Mouse (Mus musculus): Measurements from ENCODE around the gene Wdtc1. TPM values are rescaled to one million over a fixed set of nuclear protein-coding genes. Genes with fewer than 3 reads are reported as not detected.
A peak's percentile ranks its signal among the peaks of the same experiment; 100 is the strongest.

The Wdtc1 gene
- polyA plus RNA-seq, 1 experiment from 2014 or later: 17.4 TPM

DNA sequence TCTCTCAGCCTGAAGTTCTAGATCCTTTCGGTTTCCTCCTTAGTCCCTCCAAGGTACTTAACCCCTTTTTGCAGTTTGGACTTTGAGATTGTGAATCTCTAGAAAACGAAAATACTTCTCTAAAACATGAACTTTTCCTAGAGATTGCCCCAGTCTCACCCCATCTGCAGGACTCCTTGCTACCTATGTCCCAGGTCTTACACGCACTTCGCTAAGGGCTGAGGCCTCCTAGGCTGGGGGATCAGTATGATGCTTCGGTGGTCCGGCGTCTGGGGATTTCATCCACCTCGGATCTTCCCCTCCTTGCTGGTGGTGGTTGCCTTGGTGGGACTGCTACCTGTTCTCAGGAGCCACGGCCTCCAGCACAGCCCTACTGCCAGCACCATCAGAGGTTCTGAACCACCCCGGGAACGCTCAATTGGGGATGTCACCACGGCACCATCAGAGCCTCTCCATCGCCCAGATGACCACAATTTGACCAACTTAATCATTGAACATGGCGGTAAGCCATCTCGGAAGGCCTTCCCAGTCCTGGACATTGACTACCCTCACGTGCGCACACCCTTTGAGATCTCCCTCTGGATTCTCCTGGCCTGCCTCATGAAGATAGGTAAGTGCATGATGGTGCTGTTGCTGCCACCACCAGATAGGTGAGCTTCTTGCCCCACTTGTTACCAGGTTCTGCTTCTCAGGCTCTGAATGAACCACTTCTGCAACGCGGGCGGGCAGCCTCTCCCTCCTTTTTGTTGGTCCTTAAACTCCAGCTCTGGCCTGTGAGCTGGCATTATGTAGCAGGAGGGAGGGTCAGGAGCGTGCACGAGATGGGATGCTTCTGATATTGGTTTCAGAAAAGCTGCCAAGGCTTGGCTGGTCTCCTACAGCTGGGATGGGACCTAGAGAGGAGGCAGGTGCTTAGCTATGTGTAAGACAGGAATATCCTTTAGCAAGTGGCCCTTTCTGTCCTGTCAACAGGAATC lies 17.3 kb upstream of the Wdtc1 start:
- no peak for DNase-seq (ENCODE audit: low spot score)
- Histone ChIP-seq H3K27ac (replicated peaks; ENCODE audit: low read depth, low read length) (peak overlapping the region; percentile 72; the same call in 1 of the 2 replicates), H3K4me1 (ENCODE audit: control insufficient read depth, insufficient read depth, low read length) (peaks cover 31% of the 10 kb centered on the region), H3K9ac (ENCODE audit: low read length) (peak overlapping the region; percentile 91), H3K36me3 (ENCODE audit: control insufficient read depth, insufficient read depth, low read length) (no peaks in the 10 kb centered on the region), H3K4me3 (ENCODE audit: low read depth, low read length) (peak overlapping the region; percentile 93), H3K9me3 (ENCODE audit: control insufficient read depth, low read length) (no peaks in the 10 kb centered on the region), H3K4me2 (ENCODE audit: low read depth, severe bottlenecking) (peak overlapping the region; percentile 77), H3K27me3 (ENCODE audit: control insufficient read depth, insufficient read depth, low read length) (no peaks in the 10 kb centered on the region)
- no peak for ATAC-seq (ENCODE audit: insufficient number of reproducible peaks, low FRiP score, low TSS enrichment, low read depth)
- 73% methylated on average over 22 of the region's 22 CpGs for WGBS

DNA sequence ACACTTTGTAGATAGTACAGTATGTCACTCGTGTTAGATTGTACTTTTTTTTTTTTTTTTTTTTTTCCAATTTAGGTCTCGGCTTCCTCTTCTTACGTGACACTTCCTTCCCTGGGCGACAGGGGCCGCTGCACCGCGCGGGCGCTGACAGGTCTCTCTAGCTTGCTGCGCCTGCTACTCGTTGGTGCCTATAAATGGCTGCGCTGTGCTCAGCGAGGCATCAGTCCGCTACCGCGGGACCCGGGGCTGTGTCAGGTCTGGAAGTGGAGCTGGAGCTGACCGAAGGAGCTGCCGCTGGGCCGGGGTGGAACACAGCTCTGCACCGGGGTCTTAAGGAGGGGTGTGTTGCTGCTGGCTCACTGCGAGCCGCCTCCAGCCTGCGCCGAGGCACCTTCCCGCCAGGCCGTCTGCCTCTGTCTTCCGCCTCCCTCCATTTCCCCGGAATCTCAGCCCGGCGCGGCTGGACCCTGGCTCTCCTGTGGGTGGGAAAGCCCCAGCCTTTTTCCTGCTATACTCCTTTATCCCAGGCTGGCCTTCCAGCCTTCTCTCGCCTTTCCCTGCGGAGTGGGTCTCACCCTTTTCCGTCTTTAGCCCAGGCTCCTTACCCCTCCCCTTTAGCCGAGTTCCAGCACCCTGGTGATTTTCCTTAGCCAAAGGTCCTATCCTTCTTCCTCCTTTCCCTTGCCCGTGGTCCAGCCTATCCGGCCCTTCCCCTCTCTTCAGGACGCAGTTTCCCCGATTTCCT lies 16.4 kb upstream of the Wdtc1 start, which contains the start of gene Slc9a1:
Gene Slc9a1 (plus strand): TSS at position 154 of the 745 bp plus-strand sequence.
- Histone ChIP-seq H3K4me1 (ENCODE audit: control insufficient read depth, insufficient read depth, low read length) (peaks cover 31% of the 10 kb centered on the region), H3K27me3 (ENCODE audit: control insufficient read depth, insufficient read depth, low read length) (no peaks in the 10 kb centered on the region), H3K4me2 (ENCODE audit: low read depth, severe bottlenecking) (peak within 1 kb of the TSS; percentile 77), H3K4me3 (ENCODE audit: low read depth, low read length) (peak within 1 kb of the TSS; percentile 93), H3K27ac (replicated peaks; ENCODE audit: low read depth, low read length) (peak within 1 kb of the TSS; percentile 72), H3K9me3 (ENCODE audit: control insufficient read depth, low read length) (no peaks in the 10 kb centered on the region), H3K36me3 (ENCODE audit: control insufficient read depth, insufficient read depth, low read length) (no peaks in the 10 kb centered on the region), H3K9ac (ENCODE audit: low read length) (peak within 1 kb of the TSS; percentile 91)
- ATAC-seq (ENCODE audit: insufficient number of reproducible peaks, low FRiP score, low TSS enrichment, low read depth) (peak; percentile 92), DNase-seq (ENCODE audit: low spot score) (peak; percentile 94)
- WGBS: under 1% methylated on average over 40 of the region's 40 CpGs

DNA sequence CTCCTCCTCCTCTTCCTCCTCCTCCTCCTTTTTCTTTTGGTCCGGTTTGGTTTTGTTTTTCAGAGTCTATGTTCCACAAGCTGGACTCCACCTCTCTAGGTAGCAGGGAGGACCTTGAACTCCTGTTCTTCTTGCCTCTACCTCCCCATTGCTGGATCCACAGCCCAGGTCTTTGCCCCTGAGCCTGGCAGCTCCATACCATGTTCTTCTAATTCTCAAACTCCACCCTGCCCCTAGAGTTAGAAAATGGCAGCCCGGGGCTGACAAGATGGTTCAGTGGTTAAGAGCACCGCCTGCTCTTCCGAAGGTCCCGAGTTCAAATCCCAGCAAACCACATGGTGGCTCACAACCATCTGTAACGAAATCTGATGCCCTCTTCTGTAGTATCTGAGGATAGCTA lies 1.4 kb upstream of the Wdtc1 start:
- no peak overlapping the region for H3K4me2 ChIP-seq (ENCODE audit: low read depth, severe bottlenecking)
- WGBS: 93% methylated on average over 6 of the region's 6 CpGs
- H3K4me3 ChIP-seq (ENCODE audit: low read depth, low read length): no peak overlapping the region
- H3K27ac ChIP-seq (replicated peaks; ENCODE audit: low read depth, low read length): no peak overlapping the region
- H3K9me3 ChIP-seq (ENCODE audit: control insufficient read depth, low read length): no peaks in the 10 kb centered on the region
- no peaks in the 10 kb centered on the region for H3K27me3 ChIP-seq (ENCODE audit: control insufficient read depth, insufficient read depth, low read length)
- ATAC-seq (ENCODE audit: insufficient number of reproducible peaks, low FRiP score, low TSS enrichment, low read depth) (no peak), DNase-seq (ENCODE audit: low spot score) (no peak)
- H3K9ac ChIP-seq (ENCODE audit: low read length): no peak overlapping the region
- no peaks in the 10 kb centered on the region for H3K36me3 ChIP-seq (ENCODE audit: control insufficient read depth, insufficient read depth, low read length)
- no peaks in the 10 kb centered on the region for H3K4me1 ChIP-seq (ENCODE audit: control insufficient read depth, insufficient read depth, low read length)

DNA sequence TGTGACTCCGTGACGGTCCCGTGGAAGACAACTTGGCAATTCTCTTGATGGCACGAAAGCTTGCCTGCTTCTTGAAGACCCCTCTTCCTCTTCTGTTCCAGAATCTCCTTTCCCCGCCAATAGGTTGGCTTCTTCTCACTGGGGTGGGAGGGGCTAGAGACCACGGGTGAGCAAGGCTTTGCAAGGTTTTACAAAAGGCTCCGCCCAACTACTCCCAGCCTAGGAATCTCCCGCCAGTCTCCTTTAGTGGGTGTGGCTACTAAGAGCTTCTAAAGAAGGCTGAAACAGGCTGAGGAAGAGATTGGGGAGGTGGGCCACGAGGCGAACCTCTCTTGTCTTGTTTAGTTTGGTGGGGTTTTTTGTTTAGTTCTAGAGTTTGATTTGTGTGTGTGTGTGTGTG lies 484 bp downstream of the Wdtc1 start:
- H3K4me1 ChIP-seq (ENCODE audit: control insufficient read depth, insufficient read depth, low read length): no peaks in the 10 kb centered on the region
- H3K27ac ChIP-seq (replicated peaks; ENCODE audit: low read depth, low read length): no peak overlapping the region
- DNase-seq (ENCODE audit: low spot score) (no peak), ATAC-seq (ENCODE audit: insufficient number of reproducible peaks, low FRiP score, low TSS enrichment, low read depth) (no peak)
- no peaks in the 10 kb centered on the region for H3K9me3 ChIP-seq (ENCODE audit: control insufficient read depth, low read length)
- no peak overlapping the region for H3K4me2 ChIP-seq (ENCODE audit: low read depth, severe bottlenecking)
- no peak overlapping the region for H3K9ac ChIP-seq (ENCODE audit: low read length)
- WGBS: 73% methylated on average over 10 of the region's 10 CpGs
- H3K27me3 ChIP-seq (ENCODE audit: control insufficient read depth, insufficient read depth, low read length): no peaks in the 10 kb centered on the region
- H3K4me3 ChIP-seq (ENCODE audit: low read depth, low read length): no peak overlapping the region
- H3K36me3 ChIP-seq (ENCODE audit: control insufficient read depth, insufficient read depth, low read length): no peaks in the 10 kb centered on the region

GRCm38 (mm10) chr4:133348051-133348775 lies 5.1 kb downstream of the Wdtc1 start:
- no peak overlapping the region for H3K27ac ChIP-seq (replicated peaks; ENCODE audit: low read depth, low read length)
- H3K9ac ChIP-seq (ENCODE audit: low read length): no peak overlapping the region
- no peaks in the 10 kb centered on the region for H3K9me3 ChIP-seq (ENCODE audit: control insufficient read depth, low read length)
- H3K36me3 ChIP-seq (ENCODE audit: control insufficient read depth, insufficient read depth, low read length): no peaks in the 10 kb centered on the region
- H3K4me2 ChIP-seq (ENCODE audit: low read depth, severe bottlenecking): no peak overlapping the region
- no peaks in the 10 kb centered on the region for H3K27me3 ChIP-seq (ENCODE audit: control insufficient read depth, insufficient read depth, low read length)
- 83% methylated on average over 5 of the region's 5 CpGs for WGBS
- H3K4me3 ChIP-seq (ENCODE audit: low read depth, low read length): no peak overlapping the region
- DNase-seq (ENCODE audit: low spot score) (no peak), ATAC-seq (ENCODE audit: insufficient number of reproducible peaks, low FRiP score, low TSS enrichment, low read depth) (no peak)
- H3K4me1 ChIP-seq (ENCODE audit: control insufficient read depth, insufficient read depth, low read length): no peaks in the 10 kb centered on the region

DNA sequence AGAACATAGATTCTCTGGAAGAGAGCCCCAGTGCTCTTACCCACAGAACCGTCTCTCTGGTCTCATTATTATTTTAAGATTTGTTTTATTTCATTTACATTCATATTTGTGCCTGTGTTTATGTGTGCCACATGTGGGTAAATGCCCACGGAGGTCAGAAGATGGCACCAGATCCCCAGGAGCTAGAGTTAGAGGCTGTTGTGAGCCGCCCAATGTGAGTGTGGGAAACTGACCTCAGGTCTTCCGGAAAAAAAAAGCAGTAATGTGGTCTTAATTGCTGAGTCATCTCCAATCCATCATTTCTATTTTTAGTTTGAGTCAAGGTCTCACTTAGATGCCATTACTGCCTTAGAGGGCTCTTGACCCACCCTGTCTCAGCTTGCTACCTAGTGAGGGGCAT lies 5.7 kb downstream of the Wdtc1 start:
- no peak for DNase-seq (ENCODE audit: low spot score)
- H3K27ac ChIP-seq (replicated peaks; ENCODE audit: low read depth, low read length): no peak overlapping the region
- no peak overlapping the region for H3K9ac ChIP-seq (ENCODE audit: low read length)
- H3K4me2 ChIP-seq (ENCODE audit: low read depth, severe bottlenecking): no peak overlapping the region
- 68% methylated on average over 4 of the region's 4 CpGs for WGBS
- H3K4me3 ChIP-seq (ENCODE audit: low read depth, low read length): no peak overlapping the region
- ATAC-seq (ENCODE audit: insufficient number of reproducible peaks, low FRiP score, low TSS enrichment, low read depth): no peak
- H3K9me3 ChIP-seq (ENCODE audit: control insufficient read depth, low read length): no peaks in the 10 kb centered on the region
- H3K36me3 ChIP-seq (ENCODE audit: control insufficient read depth, insufficient read depth, low read length): no peaks in the 10 kb centered on the region
- H3K4me1 ChIP-seq (ENCODE audit: control insufficient read depth, insufficient read depth, low read length): no peaks in the 10 kb centered on the region
- no peaks in the 10 kb centered on the region for H3K27me3 ChIP-seq (ENCODE audit: control insufficient read depth, insufficient read depth, low read length)

DNA sequence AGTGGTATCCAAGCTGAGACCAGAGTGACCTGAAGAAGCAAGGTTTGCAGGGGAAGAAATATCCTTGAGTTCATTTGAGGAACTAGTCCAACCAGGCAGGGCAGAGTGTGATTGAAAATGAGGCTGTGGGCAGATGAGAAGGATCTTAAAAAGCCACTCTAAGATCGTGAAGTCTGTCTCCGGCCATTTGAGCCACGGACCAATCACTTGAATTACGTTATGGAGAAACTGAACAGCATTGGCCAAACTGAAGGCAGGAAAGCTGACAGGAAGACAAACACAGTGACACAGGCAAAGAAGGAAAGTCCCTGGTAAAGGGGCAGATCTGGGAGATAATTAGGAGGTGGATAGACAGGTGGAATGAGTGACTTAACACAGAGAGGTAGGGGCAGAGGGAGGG lies 6.7 kb downstream of the Wdtc1 start:
- ATAC-seq (ENCODE audit: insufficient number of reproducible peaks, low FRiP score, low TSS enrichment, low read depth): no peak
- 82% methylated on average over 4 of the region's 4 CpGs for WGBS
- DNase-seq (ENCODE audit: low spot score): no peak
- no peaks in the 10 kb centered on the region for H3K27me3 ChIP-seq (ENCODE audit: control insufficient read depth, insufficient read depth, low read length)
- H3K9ac ChIP-seq (ENCODE audit: low read length): no peak overlapping the region
- H3K27ac ChIP-seq (replicated peaks; ENCODE audit: low read depth, low read length): no peak overlapping the region
- H3K4me2 ChIP-seq (ENCODE audit: low read depth, severe bottlenecking): no peak overlapping the region
- no peaks in the 10 kb centered on the region for H3K36me3 ChIP-seq (ENCODE audit: control insufficient read depth, insufficient read depth, low read length)
- no peak overlapping the region for H3K4me3 ChIP-seq (ENCODE audit: low read depth, low read length)
- no peaks in the 10 kb centered on the region for H3K4me1 ChIP-seq (ENCODE audit: control insufficient read depth, insufficient read depth, low read length)
- no peaks in the 10 kb centered on the region for H3K9me3 ChIP-seq (ENCODE audit: control insufficient read depth, low read length)

- 89% methylated on average over 6 of the region's 6 CpGs for WGBS
- Histone ChIP-seq H3K27me3 (ENCODE audit: control insufficient read depth, insufficient read depth, low read length) (no peaks in the 10 kb centered on the region), H3K9ac (ENCODE audit: low read length) (no peak overlapping the region), H3K4me3 (ENCODE audit: low read depth, low read length) (no peak overlapping the region), H3K36me3 (ENCODE audit: control insufficient read depth, insufficient read depth, low read length) (no peaks in the 10 kb centered on the region), H3K9me3 (ENCODE audit: control insufficient read depth, low read length) (no peaks in the 10 kb centered on the region), H3K4me2 (ENCODE audit: low read depth, severe bottlenecking) (no peak overlapping the region), H3K4me1 (ENCODE audit: control insufficient read depth, insufficient read depth, low read length) (no peaks in the 10 kb centered on the region), H3K27ac (replicated peaks; ENCODE audit: low read depth, low read length) (no peak overlapping the region)
- no peak for ATAC-seq (ENCODE audit: insufficient number of reproducible peaks, low FRiP score, low TSS enrichment, low read depth)
- no peak for DNase-seq (ENCODE audit: low spot score)
These were observed 7.6 kb downstream of the Wdtc1 start for GRCm38 (mm10) chr4:133345702-133346101.
